ENCODE assay signal across 11 mouse cellular contexts in the genomic region with DNA sequence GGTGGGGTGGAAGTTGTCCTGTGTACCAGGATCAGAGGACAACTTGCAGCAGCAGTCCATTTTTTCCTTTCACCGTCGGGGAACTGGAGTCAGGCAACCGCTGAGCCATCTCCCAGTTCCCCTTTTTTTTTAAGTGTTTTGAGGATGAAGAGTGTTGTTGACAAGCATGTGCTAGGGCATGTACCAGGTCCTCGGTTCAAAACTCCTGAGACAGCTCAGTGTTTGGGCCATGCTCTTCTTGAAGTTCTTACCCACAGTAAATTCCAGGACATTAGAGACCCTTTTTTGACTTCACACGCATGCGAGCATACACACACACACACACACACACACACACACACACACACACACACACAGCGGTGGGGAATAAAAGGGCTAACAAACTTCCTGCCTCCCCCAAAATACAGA. TPM values are rescaled to one million over a fixed set of nuclear protein-coding genes. Genes with fewer than 3 reads are reported as not detected.
DNase-seq lines count a peak whose midpoint lies in the region; ATAC-seq and TF ChIP-seq lines count a peak whose summit lies in the region.
"Had no signal": no experiment of that assay in that cellular context is flagged by ENCODE, and none has a peak within 500 bp of the region (broad histone marks: within the 10 kb centered on the region; RNA-seq: fewer than 3 reads in every experiment).

No protein-coding gene starts in this region.

- 45% methylated on average over 7 of the region's 7 CpGs for WGBS in embryonic facial prominence, embryonic 13.5 days
- 75% methylated on average over 7 of the region's 7 CpGs for WGBS in embryonic facial prominence, embryonic 10.5 days
- WGBS in lung, postnatal 0 days, result 31% methylated on average over 7 of the region's 7 CpGs
- WGBS in lung, adult 2 months, result 16% methylated on average over 7 of the region's 7 CpGs
- WGBS in limb, embryonic 12.5 days, result 55% methylated on average over 7 of the region's 7 CpGs

- peak overlapping the region; percentile 95; the same call in 1 of the 2 replicates for H3K27ac ChIP-seq in embryonic facial prominence, embryonic 13.5 days
- no peak overlapping the region for H3K27ac ChIP-seq in embryonic facial prominence, embryonic 10.5 days (replicated peaks)
- H3K27ac ChIP-seq in lung, postnatal 0 days (ENCODE audit: low read length), result peak overlapping the region; percentile 74
- H3K27ac ChIP-seq in limb, embryonic 12.5 days, result peak overlapping the region; percentile 4

- H3K9me3 ChIP-seq in embryonic facial prominence, embryonic 13.5 days, result no peaks in the 10 kb centered on the region
- H3K9me3 ChIP-seq in embryonic facial prominence, embryonic 10.5 days, result no peaks in the 10 kb centered on the region
- H3K9me3 ChIP-seq in lung, postnatal 0 days (ENCODE audit: low read length), result no peaks in the 10 kb centered on the region
- no peaks in the 10 kb centered on the region for H3K9me3 ChIP-seq in limb, embryonic 12.5 days
- H3K9me3 ChIP-seq: heart, embryonic 10.5 days; neural tube, embryonic 13.5 days had no signal

- ATAC-seq in embryonic facial prominence, embryonic 13.5 days (ENCODE audit: insufficient number of reproducible peaks, insufficient read depth, low FRiP score, low TSS enrichment, low read depth), result no peak
- no peak for ATAC-seq in lung, postnatal 0 days
- ATAC-seq in limb, embryonic 12.5 days (ENCODE audit: insufficient number of reproducible peaks, insufficient read depth, low FRiP score, low TSS enrichment, low read depth), result no peak
- ATAC-seq in megakaryocyte-erythroid progenitor cell, adult 5-6 weeks (replicated peaks; ENCODE audit: low FRiP score, low TSS enrichment, poor library complexity, severe bottlenecking), result no peak

- no peaks in the 10 kb centered on the region for H3K27me3 ChIP-seq in embryonic facial prominence, embryonic 13.5 days
- no peaks in the 10 kb centered on the region for H3K27me3 ChIP-seq in embryonic facial prominence, embryonic 10.5 days (replicated peaks; ENCODE audit: low read depth, poor library complexity, severe bottlenecking)
- no peaks in the 10 kb centered on the region for H3K27me3 ChIP-seq in lung, postnatal 0 days (replicated peaks; ENCODE audit: insufficient read depth, low read length)
- H3K27me3 ChIP-seq in limb, embryonic 12.5 days, result no peaks in the 10 kb centered on the region
- H3K27me3 ChIP-seq: neural tube, embryonic 13.5 days had no signal

- H3K4me3 ChIP-seq in embryonic facial prominence, embryonic 13.5 days, result no peak overlapping the region
- H3K4me3 ChIP-seq in embryonic facial prominence, embryonic 10.5 days, result no peak overlapping the region
- no peak overlapping the region for H3K4me3 ChIP-seq in lung, postnatal 0 days (ENCODE audit: low read depth, low read length)
- no peak overlapping the region for H3K4me3 ChIP-seq in lung, adult 2 months (replicated peaks; ENCODE audit: extremely low read depth, low read depth, low read length)
- no peak overlapping the region for H3K4me3 ChIP-seq in limb, embryonic 12.5 days (replicated peaks)
- H3K4me3 ChIP-seq: heart, embryonic 10.5 days; neural tube, embryonic 13.5 days had no signal

- no peak for TF ChIP-seq POLR2A in lung, adult 2 months (IDR thresholded peaks at IDR 0.05; ENCODE audit: borderline replicate concordance, extremely low read depth, low read depth, low read length)

- DNase-seq in embryonic facial prominence, embryonic 10.5 days (ENCODE audit: low spot score), result no peak
- peak; percentile 44 for DNase-seq in lung, postnatal 0 days (ENCODE audit: low spot score)
- DNase-seq in lung, adult 2 months, result no peak
- DNase-seq in thymus, postnatal 25 days, result peak; percentile 63
- no peak for DNase-seq in embryo, embryonic 9.5 days (ENCODE audit: extremely low spot score)
- DNase-seq: right cerebral cortex, postnatal 25 days had no signal

- no peak for TF ChIP-seq EP300 in lung, postnatal 0 days (IDR thresholded peaks at IDR 0.05)

- no peak for TF ChIP-seq CTCF in lung, postnatal 0 days (IDR thresholded peaks at IDR 0.05)
- no peak for TF ChIP-seq CTCF in lung, adult 2 months (IDR thresholded peaks at IDR 0.05; ENCODE audit: insufficient read depth, low read length)

- H3K4me2 ChIP-seq in embryonic facial prominence, embryonic 13.5 days, result no peak overlapping the region
- H3K4me2 ChIP-seq in lung, postnatal 0 days (replicated peaks; ENCODE audit: low read depth, low read length), result no peak overlapping the region
- H3K4me2 ChIP-seq in limb, embryonic 12.5 days, result no peak overlapping the region
- H3K4me2 ChIP-seq: neural tube, embryonic 13.5 days had no signal

- peaks cover 43% of the 10 kb centered on the region for H3K4me1 ChIP-seq in embryonic facial prominence, embryonic 13.5 days
- peaks cover 34% of the 10 kb centered on the region for H3K4me1 ChIP-seq in embryonic facial prominence, embryonic 10.5 days
- peaks cover 13% of the 10 kb centered on the region; the same call in 1 of the 2 replicates for H3K4me1 ChIP-seq in lung, postnatal 0 days (ENCODE audit: insufficient read depth, low read depth, low read length)
- H3K4me1 ChIP-seq in lung, adult 2 months (ENCODE audit: control insufficient read depth, insufficient read depth, low read length), result peaks cover 29% of the 10 kb centered on the region
- peaks cover 46% of the 10 kb centered on the region for H3K4me1 ChIP-seq in limb, embryonic 12.5 days (replicated peaks)

- H3K36me3 ChIP-seq in embryonic facial prominence, embryonic 13.5 days, result peaks cover 27% of the 10 kb centered on the region
- H3K36me3 ChIP-seq in embryonic facial prominence, embryonic 10.5 days (replicated peaks), result peaks cover 37% of the 10 kb centered on the region
- peaks cover 11% of the 10 kb centered on the region; the same call in 1 of the 2 replicates for H3K36me3 ChIP-seq in lung, postnatal 0 days (ENCODE audit: insufficient read depth, low read length)
- H3K36me3 ChIP-seq in limb, embryonic 12.5 days, result peaks cover 31% of the 10 kb centered on the region

- no peak overlapping the region for H3K9ac ChIP-seq in embryonic facial prominence, embryonic 13.5 days
- H3K9ac ChIP-seq in lung, postnatal 0 days (replicated peaks; ENCODE audit: low read depth), result no peak overlapping the region
- no peak overlapping the region for H3K9ac ChIP-seq in limb, embryonic 12.5 days (replicated peaks)
- H3K9ac ChIP-seq: neural tube, embryonic 13.5 days had no signal

RNA-seq across cellular contexts. Expression of a gene that starts 3.8 kb away (rescaled TPM):
- 4.4 and 5.2 TPM in 2 replicates for polyA plus RNA-seq in embryonic facial prominence, embryonic 13.5 days (2015; fragmentation: Nextera tagmentation; extraction: Ambion mirVana)
- polyA plus RNA-seq in embryonic facial prominence, embryonic 10.5 days (2016; fragmentation: Nextera tagmentation; extraction: Ambion mirVana), result 1.8 and 2.0 TPM in 2 replicates
- polyA plus RNA-seq in lung, postnatal 0 days (2015; fragmentation: Nextera tagmentation; extraction: Ambion mirVana), result 19.6 and 19.8 TPM in 2 replicates
- 32.0 and 37.8 TPM in 2 replicates for polyA plus RNA-seq in lung, adult 2 months (2012; rRNA removed)
- polyA plus RNA-seq in limb, embryonic 12.5 days (2016; fragmentation: Nextera tagmentation; extraction: Ambion mirVana), result 1.9 and 2.4 TPM in 2 replicates
- 1.7 and 12.8 TPM in 2 replicates for total RNA-seq in megakaryocyte-erythroid progenitor cell, adult 5-6 weeks (2014; fragmentation: Nextera tagmentation)
- total RNA-seq in megakaryocyte-erythroid progenitor cell, adult 5-6 weeks (2017), result 3.3 and 3.9 TPM in 2 replicates

RNA-seq across cellular contexts. Expression of a gene that starts 49.4 kb away (rescaled TPM):
- 12.6 and 13.0 TPM in 2 replicates for polyA plus RNA-seq in embryonic facial prominence, embryonic 13.5 days (2015; fragmentation: Nextera tagmentation; extraction: Ambion mirVana)
- 8.1 and 8.5 TPM in 2 replicates for polyA plus RNA-seq in embryonic facial prominence, embryonic 10.5 days (2016; fragmentation: Nextera tagmentation; extraction: Ambion mirVana)
- 4.4 and 5.6 TPM in 2 replicates for polyA plus RNA-seq in lung, postnatal 0 days (2015; fragmentation: Nextera tagmentation; extraction: Ambion mirVana)
- polyA plus RNA-seq in lung, adult 2 months (2012; rRNA removed), result 5.2 and 5.4 TPM in 2 replicates
- polyA plus RNA-seq in limb, embryonic 12.5 days (2016; fragmentation: Nextera tagmentation; extraction: Ambion mirVana), result 10.8 and 13.2 TPM in 2 replicates
- 11.6 and 16.0 TPM in 2 replicates for total RNA-seq in megakaryocyte-erythroid progenitor cell, adult 5-6 weeks (2014; fragmentation: Nextera tagmentation)
- 8.6 and 9.0 TPM in 2 replicates for total RNA-seq in megakaryocyte-erythroid progenitor cell, adult 5-6 weeks (2017)

RNA-seq across cellular contexts. Expression of a gene that starts 56.7 kb away (rescaled TPM):
- polyA plus RNA-seq in embryonic facial prominence, embryonic 13.5 days (2015; fragmentation: Nextera tagmentation; extraction: Ambion mirVana), result 29.1 and 36.9 TPM in 2 replicates
- polyA plus RNA-seq in embryonic facial prominence, embryonic 10.5 days (2016; fragmentation: Nextera tagmentation; extraction: Ambion mirVana), result 41.9 and 42.1 TPM in 2 replicates
- polyA plus RNA-seq in lung, postnatal 0 days (2015; fragmentation: Nextera tagmentation; extraction: Ambion mirVana), result 11.3 and 11.4 TPM in 2 replicates
- 12.5 and 13.3 TPM in 2 replicates for polyA plus RNA-seq in lung, adult 2 months (2012; rRNA removed)
- 35.9 and 40.1 TPM in 2 replicates for polyA plus RNA-seq in limb, embryonic 12.5 days (2016; fragmentation: Nextera tagmentation; extraction: Ambion mirVana)
- total RNA-seq in megakaryocyte-erythroid progenitor cell, adult 5-6 weeks (2014; fragmentation: Nextera tagmentation), result 28.5 and 44.3 TPM in 2 replicates
- total RNA-seq in megakaryocyte-erythroid progenitor cell, adult 5-6 weeks (2017), result 8.8 and 9.8 TPM in 2 replicates

Comparison
In these comparisons a context has a peak if more than half of its experiments do, and no peak if none do; other contexts are left out.
1. DNase-seq: peak in lung, postnatal 0 days (single experiment) and thymus, postnatal 25 days (single experiment); none in embryonic facial prominence, embryonic 10.5 days (single experiment), lung, adult 2 months (single experiment) and embryo, embryonic 9.5 days (single experiment).